Mouse (Mus musculus): ENCODE results near the gene Wbp4. TPM values are rescaled to one million over a fixed set of nuclear protein-coding genes. Genes with fewer than 3 reads are reported as not detected.

The Wbp4 gene
- total RNA-seq, 2 experiments from 2014 or later = 18.8 to 21.6 TPM

- no peak for DNase-seq (ENCODE audit: low spot score)
Observed at GRCm38 (mm10) chr14:79511521-79511920, 30.2 kb upstream of the Wbp4 start.

GRCm38 (mm10) chr14:79508662-79509305 lies 27.5 kb upstream of the Wbp4 start:
- intact Hi-C loops (cut with DNase I) = loop anchor here (2.0 kb wide), 1 partner anchor 22 kb away; no protein-coding TSS in a partner anchor

More at GRCm38 (mm10) chr14:79511521-79511920, 30.2 kb upstream of the Wbp4 start:
- intact Hi-C loops (cut with DNase I) = loop anchor here (2.0 kb wide), 1 partner anchor 51 kb away; no protein-coding TSS in a partner anchor

GRCm38 (mm10) chr14:79507846-79508245 lies 26.5 kb upstream of the Wbp4 start:
- intact Hi-C loops (cut with DNase I) = loop anchor here (2.0 kb wide), 1 partner anchor 21 kb away; no protein-coding TSS in a partner anchor
- no peak for DNase-seq (ENCODE audit: low spot score)

More at GRCm38 (mm10) chr14:79508662-79509305, 27.5 kb upstream of the Wbp4 start:
- DNase-seq (ENCODE audit: low spot score) = no peak

- intact Hi-C loops (cut with DNase I) = no loop called here
- DNase-seq (ENCODE audit: low spot score) = no peak
Observed at GRCm38 (mm10) chr14:79506207-79506606, 24.9 kb upstream of the Wbp4 start.

- no peak for DNase-seq (ENCODE audit: low spot score)
- intact Hi-C loops (cut with DNase I) = no loop called here
Observed at GRCm38 (mm10) chr14:79504246-79505006, 23.1 kb upstream of the Wbp4 start.

GRCm38 (mm10) chr14:79503371-79504075 lies 22.2 kb upstream of the Wbp4 start:
- intact Hi-C loops (cut with DNase I) = no loop called here

DNA sequence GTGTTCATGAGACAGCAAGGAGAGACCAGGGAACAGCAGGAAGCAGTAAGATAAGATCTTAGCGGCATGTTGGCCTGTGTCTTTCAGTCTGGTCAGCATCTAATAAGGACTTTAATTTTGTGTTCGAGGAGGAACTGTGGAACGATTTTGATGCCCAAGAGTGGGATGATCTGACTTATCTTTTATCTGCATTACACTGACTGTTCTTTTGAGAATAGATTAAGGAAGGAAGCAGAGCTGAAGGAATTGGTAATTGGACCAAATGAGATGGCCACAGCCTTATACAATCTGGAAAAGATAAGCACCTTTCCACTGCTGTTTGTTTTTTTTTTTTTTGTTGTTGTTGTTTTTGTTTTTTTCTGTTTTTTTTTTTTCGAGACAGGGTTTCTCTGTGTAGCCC lies 19.4 kb upstream of the Wbp4 start:
- intact Hi-C loops (cut with DNase I) = no loop called here
- no peak for DNase-seq (ENCODE audit: low spot score)

More at GRCm38 (mm10) chr14:79503371-79504075, 22.2 kb upstream of the Wbp4 start:
- no peak for DNase-seq (ENCODE audit: low spot score)

- intact Hi-C loops (cut with DNase I) = no loop called here
- no peak for DNase-seq (ENCODE audit: low spot score)
Observed at GRCm38 (mm10) chr14:79499326-79499725, 18.0 kb upstream of the Wbp4 start.

GRCm38 (mm10) chr14:79494349-79494748 lies 13.0 kb upstream of the Wbp4 start:
- intact Hi-C loops (cut with DNase I) = no loop called here
- no peak for DNase-seq (ENCODE audit: low spot score)

- intact Hi-C loops (cut with DNase I) = no loop called here
- no peak for DNase-seq (ENCODE audit: low spot score)
Observed at GRCm38 (mm10) chr14:79490246-79490645, 8.9 kb upstream of the Wbp4 start.

- intact Hi-C loops (cut with DNase I) = loop anchor here (5.0 kb wide), 1 partner anchor 33 kb away; no protein-coding TSS in a partner anchor
Observed at GRCm38 (mm10) chr14:79489150-79489549, 7.8 kb upstream of the Wbp4 start.

DNA sequence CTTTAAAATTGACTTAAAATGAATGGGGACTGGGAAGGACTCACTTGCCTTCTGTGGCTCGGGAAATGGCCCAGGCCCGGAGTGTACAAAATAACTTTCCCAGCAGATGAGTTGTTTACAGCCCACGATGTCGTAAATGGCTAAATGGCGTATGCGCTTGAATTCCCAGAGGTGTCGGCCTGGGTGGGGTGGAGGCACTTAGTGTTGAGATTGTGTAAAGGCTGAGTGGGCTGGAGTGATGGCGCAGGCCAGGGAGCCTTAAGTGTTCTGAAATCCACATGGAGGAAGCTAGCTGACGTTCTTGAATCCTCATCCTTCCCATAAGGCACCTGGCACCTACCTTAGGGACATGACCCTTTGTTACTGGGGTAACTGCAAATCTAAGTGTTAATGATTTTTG lies 7.2 kb upstream of the Wbp4 start:
- peak; percentile 56 for DNase-seq (ENCODE audit: low spot score)
- intact Hi-C loops (cut with DNase I) = loop anchor here (5.0 kb wide), 1 partner anchor 34 kb away; no protein-coding TSS in a partner anchor

More at GRCm38 (mm10) chr14:79489150-79489549, 7.8 kb upstream of the Wbp4 start:
- no peak for DNase-seq (ENCODE audit: low spot score)

GRCm38 (mm10) chr14:79486993-79487731 lies 5.8 kb upstream of the Wbp4 start:
- intact Hi-C loops (cut with DNase I) = loop anchor here (2.0 to 5.0 kb wide), 2 partner anchors 22 to 35 kb away; no protein-coding TSS in a partner anchor
- DNase-seq (ENCODE audit: low spot score) = no peak

- DNase-seq (ENCODE audit: low spot score) = no peak
- intact Hi-C loops (cut with DNase I) = loop anchor here (2.0 to 5.0 kb wide), 2 partner anchors 22 to 36 kb away; no protein-coding TSS in a partner anchor
Observed at GRCm38 (mm10) chr14:79486617-79486992, 5.3 kb upstream of the Wbp4 start.

DNA sequence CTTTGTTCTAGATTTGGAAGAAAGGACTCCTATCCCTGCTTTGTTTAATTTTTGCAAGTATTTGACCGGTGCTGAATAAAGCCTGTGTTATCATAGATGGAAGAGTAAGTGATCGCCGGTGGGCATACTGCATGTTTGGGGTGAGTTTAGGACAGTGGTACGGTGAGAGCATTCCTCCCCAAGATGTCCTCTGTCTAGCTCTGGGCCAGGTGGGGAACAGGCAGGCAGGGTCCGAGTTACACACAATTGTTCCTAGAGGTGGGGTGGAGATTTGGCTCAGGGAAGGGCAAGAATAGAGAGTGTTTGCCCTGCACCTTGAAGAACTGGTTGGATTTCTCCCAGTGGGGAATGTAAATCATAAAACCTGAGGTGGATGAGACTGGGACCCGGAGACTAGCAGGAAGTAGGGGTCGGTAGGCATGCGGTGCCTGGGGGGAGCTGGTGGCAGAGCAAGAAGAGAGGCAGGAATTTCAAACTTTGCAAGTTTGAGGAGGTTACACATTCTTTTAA lies 2.3 kb upstream of the Wbp4 start:
- no peak for DNase-seq (ENCODE audit: low spot score)
- intact Hi-C loops (cut with DNase I) = loop anchor here (2.0 to 5.0 kb wide), 2 partner anchors 49 to 79 kb away; no protein-coding TSS in a partner anchor

- intact Hi-C loops (cut with DNase I) = loop anchor here (2.0 to 5.0 kb wide), 2 partner anchors 49 to 80 kb away; no protein-coding TSS in a partner anchor
- DNase-seq (ENCODE audit: low spot score) = no peak
Observed at GRCm38 (mm10) chr14:79482747-79483355, 1.5 kb upstream of the Wbp4 start.

- no peak for DNase-seq (ENCODE audit: low spot score)
- intact Hi-C loops (cut with DNase I) = loop anchor here (2.0 to 5.0 kb wide), 2 partner anchors 50 to 81 kb away; no protein-coding TSS in a partner anchor
Observed at GRCm38 (mm10) chr14:79482251-79482661, 936 bp upstream of the Wbp4 start.

DNA sequence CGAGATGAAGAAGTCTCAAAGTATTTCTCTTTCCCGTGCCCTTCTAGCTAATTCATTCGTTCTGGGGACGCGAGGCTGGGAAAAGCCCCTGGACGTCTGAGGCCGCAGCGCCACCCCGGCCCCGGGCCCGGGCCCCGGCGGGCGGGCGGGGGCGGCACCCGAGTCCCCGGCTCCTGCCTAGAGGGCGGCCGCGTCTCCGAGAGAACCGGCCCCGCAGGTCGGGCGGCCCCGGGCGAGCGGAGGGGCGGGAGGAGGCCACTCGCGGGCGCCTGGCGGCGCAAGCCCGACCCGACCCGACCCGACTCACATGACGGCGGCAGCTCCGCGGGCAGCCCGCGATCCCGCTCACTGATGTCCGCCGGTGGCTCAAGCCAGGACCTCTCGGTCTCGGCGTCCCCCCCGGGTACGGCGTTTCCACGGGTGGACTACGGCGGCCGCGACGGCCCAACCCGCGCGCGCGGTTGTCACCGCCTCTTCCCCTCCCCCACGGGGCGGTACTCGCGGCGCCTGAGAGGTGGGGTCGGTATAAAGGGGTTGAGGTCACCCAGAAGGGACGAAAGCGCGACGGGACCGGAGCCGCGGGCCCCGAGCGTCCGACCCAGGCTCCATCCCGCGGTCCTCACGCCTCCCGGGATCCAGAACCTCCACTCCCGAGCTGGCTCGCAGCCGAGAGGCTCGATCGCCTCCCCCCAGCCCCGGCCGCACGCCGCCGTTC lies 539 bp downstream of the Wbp4 start, which contains the start of gene Elf1:
Gene Elf1, plus strand, starts transcription at position 571 of the 715 bp plus-strand sequence.
- intact Hi-C loops (cut with DNase I) = loop anchor here (5.0 kb wide), 1 partner anchor 52 kb away; no protein-coding TSS in a partner anchor
- DNase-seq (ENCODE audit: low spot score) = peak; percentile 94

Data from heart, postnatal 25 days (tissue).